Mouse (Mus musculus): Measurements from ENCODE around the gene Casc3.
"Not testable (repeated sequence)": the region's sequence is repeated elsewhere in the genome, so short reads cannot be mapped to it uniquely, and the experiment has no call there.

Gene Casc3

GRCm38 (mm10) chr11:98789219-98789807, 15.4 kb upstream of the Casc3 start:
- no peak for DNase-seq (ENCODE audit: low spot score in 2 of 2)

GRCm38 (mm10) chr11:98789824-98790223, 14.9 kb upstream of the Casc3 start:
- no peak for DNase-seq (ENCODE audit: low spot score in 2 of 2)

GRCm38 (mm10) chr11:98790631-98791205, 14.0 kb upstream of the Casc3 start:
- no peak for DNase-seq (ENCODE audit: low spot score in 2 of 2)

GRCm38 (mm10) chr11:98791448-98791847, 13.3 kb upstream of the Casc3 start:
- DNase-seq (ENCODE audit: low spot score in 2 of 2) = no peak

- no peak for DNase-seq (ENCODE audit: low spot score in 2 of 2)
These were observed 12.6 kb upstream of the Casc3 start for GRCm38 (mm10) chr11:98792081-98792480.

GRCm38 (mm10) chr11:98794469-98795014, 10.2 kb upstream of the Casc3 start:
- peak in 1 of 2 experiments; percentile 72 for DNase-seq (ENCODE audit: low spot score in 2 of 2)

GRCm38 (mm10) chr11:98795015-98795713, 9.5 kb upstream of the Casc3 start, which contains the start of gene Msl1:
TSS of gene Msl1 (plus strand) at chr11:98795516.
- peak in 1 of 2 experiments; percentile 79 for DNase-seq (ENCODE audit: low spot score in 2 of 2)

GRCm38 (mm10) chr11:98795714-98796514, 8.8 kb upstream of the Casc3 start:
- DNase-seq (ENCODE audit: low spot score in 2 of 2) = no peak

GRCm38 (mm10) chr11:98796515-98797216, 8.0 kb upstream of the Casc3 start:
- DNase-seq (ENCODE audit: low spot score in 2 of 2) = peak in 1 of 2 experiments; percentile 77

- no peak for DNase-seq (ENCODE audit: low spot score in 2 of 2)
These were observed 7.4 kb upstream of the Casc3 start for GRCm38 (mm10) chr11:98797306-98797705.

GRCm38 (mm10) chr11:98797909-98798308, 6.8 kb upstream of the Casc3 start:
- no peak for DNase-seq (ENCODE audit: low spot score in 2 of 2)

- no peak for DNase-seq (ENCODE audit: low spot score in 2 of 2)
These were observed 3.7 kb downstream of the Casc3 start for GRCm38 (mm10) chr11:98808417-98808816.

GRCm38 (mm10) chr11:98809457-98810290, 5.0 kb downstream of the Casc3 start:
- DNase-seq (ENCODE audit: low spot score in 2 of 2) = peak; percentile 97 to 99

- no peak for DNase-seq (ENCODE audit: low spot score in 2 of 2)
These were observed 6.0 kb downstream of the Casc3 start for GRCm38 (mm10) chr11:98810686-98811085.

GRCm38 (mm10) chr11:98816706-98817239, 12.1 kb downstream of the Casc3 start:
- DNase-seq (ENCODE audit: low spot score in 2 of 2) = no peak

GRCm38 (mm10) chr11:98820968-98821367, 16.3 kb downstream of the Casc3 start:
- DNase-seq (ENCODE audit: low spot score in 2 of 2) = no peak

- DNase-seq (ENCODE audit: low spot score in 2 of 2) = not testable (repeated sequence)
These were observed 21.4 kb downstream of the Casc3 start for GRCm38 (mm10) chr11:98826071-98826470.

- no peak for DNase-seq (ENCODE audit: low spot score in 2 of 2)
These were observed 23.2 kb downstream of the Casc3 start for GRCm38 (mm10) chr11:98827877-98828276.

GRCm38 (mm10) chr11:98829091-98829775, 24.5 kb downstream of the Casc3 start:
- no peak for DNase-seq (ENCODE audit: low spot score in 2 of 2)
